Mouse (Mus musculus): ENCODE results near the gene Gsg1l. TPM values are rescaled to one million over a fixed set of nuclear protein-coding genes. Genes with fewer than 3 reads are reported as not detected.

The Gsg1l gene
- not detected in 2 replicates for polyA plus RNA-seq (2011; ENCODE audit: insufficient read depth, insufficient read length, low replicate concordance, missing spikeins)

DNA sequence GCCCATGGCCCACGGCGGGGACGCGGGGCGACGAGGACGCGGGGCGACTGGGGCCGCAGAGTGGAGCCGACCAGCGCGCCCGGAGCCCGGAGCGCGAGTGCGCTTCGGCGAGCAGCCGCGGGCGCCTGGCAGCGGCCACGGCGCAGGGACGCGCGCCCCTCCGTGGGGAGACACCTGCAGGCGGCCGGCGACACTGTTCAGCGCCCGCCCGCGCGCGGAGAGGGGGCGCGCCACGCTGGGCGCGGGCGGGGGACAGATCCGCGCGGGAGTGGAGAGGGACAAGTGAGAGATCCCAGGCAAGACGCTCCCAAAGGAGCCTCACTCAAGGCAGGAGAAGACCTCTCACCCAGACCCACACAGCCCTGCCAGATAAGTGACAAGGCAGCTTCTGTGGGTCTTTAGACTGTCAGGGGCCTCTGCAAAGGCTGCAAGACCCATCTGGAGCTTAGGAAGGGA lies at the start of gene Gsg1l:
Gene Gsg1l, minus strand, starts transcription at position 126 of the 456 bp plus-strand sequence.
- under 1% methylated on average over 49 of the region's 49 CpGs for WGBS
- Histone ChIP-seq H3K4me3 (replicated peaks; ENCODE audit: control insufficient read depth, low read depth, low read length) (no peak within 1 kb of the TSS), H3K4me1 (ENCODE audit: control insufficient read depth, insufficient read depth, low read length) (no peaks in the 10 kb centered on the region), H3K27ac (ENCODE audit: control insufficient read depth, insufficient read depth, low read depth, low read length, poor library complexity) (no peak within 1 kb of the TSS; the same call in 1 of the 2 replicates)
- TF ChIP-seq POLR2A (IDR thresholded peaks at IDR 0.05; ENCODE audit: borderline replicate concordance, control insufficient read depth, low read depth, low read length) (no peak), CTCF (IDR thresholded peaks at IDR 0.05; ENCODE audit: control insufficient read depth, insufficient read depth, low read length) (no peak)

DNA sequence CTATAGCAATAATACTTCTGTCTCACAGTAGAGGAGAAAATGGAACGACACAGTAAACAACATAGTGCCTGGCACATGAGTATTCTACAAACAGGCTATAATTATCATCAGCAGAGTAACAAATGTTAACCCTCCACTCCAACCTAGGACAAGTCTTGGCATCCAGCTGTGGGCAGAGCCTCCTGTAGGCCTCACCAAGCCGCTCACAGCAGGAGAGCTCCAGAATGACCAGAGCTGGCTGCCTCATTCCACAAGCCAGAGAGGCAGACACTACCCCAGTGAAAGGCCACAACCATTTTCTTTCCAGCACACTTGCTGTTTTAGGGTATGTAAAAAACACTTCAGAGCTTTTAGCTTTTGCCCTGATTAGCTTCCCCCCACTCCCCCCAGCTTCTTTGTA lies 45.5 kb upstream of the Gsg1l start:
- WGBS: 89% methylated on average over 2 of the region's 2 CpGs
- TF ChIP-seq CTCF (IDR thresholded peaks at IDR 0.05; ENCODE audit: control insufficient read depth, insufficient read depth, low read length) (no peak), POLR2A (IDR thresholded peaks at IDR 0.05; ENCODE audit: borderline replicate concordance, control insufficient read depth, low read depth, low read length) (no peak)
- no peak overlapping the region for H3K4me3 ChIP-seq (replicated peaks; ENCODE audit: control insufficient read depth, low read depth, low read length)
- H3K4me1 ChIP-seq (ENCODE audit: control insufficient read depth, insufficient read depth, low read length): no peaks in the 10 kb centered on the region; the same call in 1 of the 2 replicates
- H3K27ac ChIP-seq (ENCODE audit: control insufficient read depth, insufficient read depth, low read depth, low read length, poor library complexity): no peak overlapping the region

DNA sequence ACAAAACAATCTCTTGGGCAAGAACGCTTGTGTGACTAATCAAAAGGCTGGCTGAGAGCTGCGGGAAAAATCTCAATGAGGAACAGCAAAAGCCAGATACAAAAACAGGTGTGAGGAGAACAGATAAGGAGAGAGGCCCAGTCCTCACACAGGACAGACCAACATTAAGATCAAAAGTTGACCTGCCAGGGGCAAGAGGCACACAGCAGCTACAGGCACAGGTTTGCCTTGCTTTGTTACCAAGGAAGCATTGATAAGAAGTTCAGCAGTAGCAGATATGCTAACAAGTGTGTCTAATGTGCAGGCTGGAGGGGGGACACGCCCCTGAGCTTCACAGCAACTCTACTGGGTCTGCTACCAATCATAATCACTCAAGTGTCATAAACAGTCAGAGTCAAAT lies 44.3 kb upstream of the Gsg1l start:
- no peak for TF ChIP-seq POLR2A (IDR thresholded peaks at IDR 0.05; ENCODE audit: borderline replicate concordance, control insufficient read depth, low read depth, low read length)
- no peak for TF ChIP-seq CTCF (IDR thresholded peaks at IDR 0.05; ENCODE audit: control insufficient read depth, insufficient read depth, low read length)

DNA sequence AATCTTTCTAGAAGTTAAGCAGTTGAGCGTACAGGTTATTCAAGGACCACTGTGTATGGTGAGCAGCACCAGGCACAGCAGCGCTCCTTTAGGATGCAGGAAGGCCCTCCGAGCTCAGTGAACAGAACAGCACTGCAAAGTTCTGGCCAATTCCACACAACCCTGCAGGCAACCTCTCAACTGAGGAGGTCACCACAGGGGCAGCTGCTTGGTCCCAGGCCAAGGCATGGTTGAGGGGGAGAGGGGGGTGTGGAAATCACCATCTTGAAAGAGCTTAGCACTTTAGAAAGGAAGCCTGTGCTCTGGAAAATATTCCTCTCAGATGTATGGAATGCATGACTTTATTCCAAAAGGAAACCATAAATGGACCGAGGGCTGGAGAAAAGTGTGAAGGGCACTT lies 39.3 kb upstream of the Gsg1l start:
- no peak for TF ChIP-seq CTCF (IDR thresholded peaks at IDR 0.05; ENCODE audit: control insufficient read depth, insufficient read depth, low read length)
- TF ChIP-seq POLR2A (IDR thresholded peaks at IDR 0.05; ENCODE audit: borderline replicate concordance, control insufficient read depth, low read depth, low read length): no peak
- Histone ChIP-seq H3K27ac (ENCODE audit: control insufficient read depth, insufficient read depth, low read depth, low read length, poor library complexity) (no peak overlapping the region), H3K4me3 (replicated peaks; ENCODE audit: control insufficient read depth, low read depth, low read length) (no peak overlapping the region), H3K4me1 (ENCODE audit: control insufficient read depth, insufficient read depth, low read length) (peaks cover 1% of the 10 kb centered on the region)
- 89% methylated on average over 4 of the region's 4 CpGs for WGBS

More for the DNA sequence above, 44.3 kb upstream of the Gsg1l start:
- Histone ChIP-seq H3K27ac (ENCODE audit: control insufficient read depth, insufficient read depth, low read depth, low read length, poor library complexity) (no peak overlapping the region), H3K4me3 (replicated peaks; ENCODE audit: control insufficient read depth, low read depth, low read length) (no peak overlapping the region), H3K4me1 (ENCODE audit: control insufficient read depth, insufficient read depth, low read length) (no peaks in the 10 kb centered on the region; the same call in 1 of the 2 replicates)
- WGBS: 56% methylated on average over 3 of the region's 3 CpGs

GRCm38 (mm10) chr7:126119819-126120218 lies 37.6 kb upstream of the Gsg1l start:
- 85% methylated on average over 6 of the region's 6 CpGs for WGBS
- H3K27ac ChIP-seq (ENCODE audit: control insufficient read depth, insufficient read depth, low read depth, low read length, poor library complexity): no peak overlapping the region
- H3K4me3 ChIP-seq (replicated peaks; ENCODE audit: control insufficient read depth, low read depth, low read length): no peak overlapping the region
- TF ChIP-seq CTCF (IDR thresholded peaks at IDR 0.05; ENCODE audit: control insufficient read depth, insufficient read depth, low read length) (no peak), POLR2A (IDR thresholded peaks at IDR 0.05; ENCODE audit: borderline replicate concordance, control insufficient read depth, low read depth, low read length) (no peak)
- peaks cover 1% of the 10 kb centered on the region for H3K4me1 ChIP-seq (ENCODE audit: control insufficient read depth, insufficient read depth, low read length)

DNA sequence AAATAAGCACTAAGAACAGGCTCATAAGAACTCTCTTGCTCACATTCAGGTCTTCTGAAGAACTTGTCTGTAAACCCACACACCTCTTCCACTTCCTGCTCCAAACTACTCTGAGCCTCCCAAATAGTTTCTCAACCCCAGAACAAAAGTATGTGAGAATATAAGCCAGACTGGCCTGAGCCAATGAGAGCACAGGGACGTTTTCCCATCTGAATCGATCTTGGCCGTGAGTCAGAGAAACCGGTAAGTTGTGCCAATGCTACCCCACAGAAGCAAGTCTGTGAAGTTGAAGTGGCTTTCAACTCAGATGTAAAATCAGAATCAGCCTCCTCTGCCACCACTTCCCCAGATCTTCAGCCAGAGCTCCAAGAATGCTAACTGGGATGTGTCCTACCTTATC lies 31.1 kb upstream of the Gsg1l start:
- TF ChIP-seq POLR2A (IDR thresholded peaks at IDR 0.05; ENCODE audit: borderline replicate concordance, control insufficient read depth, low read depth, low read length) (no peak), CTCF (IDR thresholded peaks at IDR 0.05; ENCODE audit: control insufficient read depth, insufficient read depth, low read length) (no peak)
- Histone ChIP-seq H3K4me1 (ENCODE audit: control insufficient read depth, insufficient read depth, low read length) (peaks cover 1% of the 10 kb centered on the region), H3K27ac (ENCODE audit: control insufficient read depth, insufficient read depth, low read depth, low read length, poor library complexity) (no peak overlapping the region), H3K4me3 (replicated peaks; ENCODE audit: control insufficient read depth, low read depth, low read length) (no peak overlapping the region)
- WGBS: 88% methylated on average over 4 of the region's 4 CpGs

DNA sequence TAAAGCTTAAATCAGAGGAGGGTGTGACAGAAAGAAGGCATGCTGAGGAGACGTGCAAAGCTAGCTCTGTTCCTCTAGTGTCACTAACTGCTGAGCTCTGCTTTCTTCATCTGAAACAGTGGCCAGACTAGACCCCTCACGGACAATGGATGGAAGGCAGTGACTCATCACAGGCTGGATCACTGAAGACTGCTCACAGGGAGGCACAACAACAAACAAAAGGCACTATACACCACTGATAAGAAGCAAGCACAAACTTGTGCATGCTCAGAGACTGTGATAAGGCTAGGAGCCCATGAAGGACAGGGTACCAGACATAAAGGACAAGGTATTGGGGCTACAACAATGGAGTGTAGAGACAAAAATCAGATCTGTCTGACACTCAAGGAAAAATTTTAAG lies 29.0 kb upstream of the Gsg1l start:
- no peak for TF ChIP-seq POLR2A (IDR thresholded peaks at IDR 0.05; ENCODE audit: borderline replicate concordance, control insufficient read depth, low read depth, low read length)
- no peak for TF ChIP-seq CTCF (IDR thresholded peaks at IDR 0.05; ENCODE audit: control insufficient read depth, insufficient read depth, low read length)
- H3K27ac ChIP-seq (ENCODE audit: control insufficient read depth, insufficient read depth, low read depth, low read length, poor library complexity): no peak overlapping the region

DNA sequence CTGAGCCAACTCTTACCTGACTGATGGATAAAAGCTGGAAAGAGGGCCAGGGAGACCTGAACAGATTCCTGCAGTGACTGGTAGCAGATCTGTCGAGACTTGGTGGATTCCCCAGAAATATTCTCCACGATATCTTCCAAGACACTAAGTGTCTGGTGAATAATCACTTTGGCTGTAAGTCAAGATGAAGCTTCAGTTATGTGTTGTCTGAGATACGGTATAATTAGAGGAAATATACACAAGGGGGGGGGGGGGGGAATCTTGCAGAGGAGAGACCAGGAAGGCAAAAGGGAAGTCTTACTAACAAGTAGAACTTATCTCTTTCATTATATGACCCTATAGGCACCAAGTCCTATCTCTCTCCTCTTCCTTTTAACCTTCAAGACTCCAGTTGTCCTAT lies 27.7 kb upstream of the Gsg1l start:
- 49% methylated on average over 3 of the region's 3 CpGs for WGBS
- H3K4me3 ChIP-seq (replicated peaks; ENCODE audit: control insufficient read depth, low read depth, low read length): no peak overlapping the region
- TF ChIP-seq POLR2A (IDR thresholded peaks at IDR 0.05; ENCODE audit: borderline replicate concordance, control insufficient read depth, low read depth, low read length) (no peak), CTCF (IDR thresholded peaks at IDR 0.05; ENCODE audit: control insufficient read depth, insufficient read depth, low read length) (no peak)

More for the DNA sequence above, 29.0 kb upstream of the Gsg1l start:
- no peaks in the 10 kb centered on the region for H3K4me1 ChIP-seq (ENCODE audit: control insufficient read depth, insufficient read depth, low read length)
- H3K4me3 ChIP-seq (replicated peaks; ENCODE audit: control insufficient read depth, low read depth, low read length): no peak overlapping the region
- 76% methylated on average over 2 of the region's 2 CpGs for WGBS

DNA sequence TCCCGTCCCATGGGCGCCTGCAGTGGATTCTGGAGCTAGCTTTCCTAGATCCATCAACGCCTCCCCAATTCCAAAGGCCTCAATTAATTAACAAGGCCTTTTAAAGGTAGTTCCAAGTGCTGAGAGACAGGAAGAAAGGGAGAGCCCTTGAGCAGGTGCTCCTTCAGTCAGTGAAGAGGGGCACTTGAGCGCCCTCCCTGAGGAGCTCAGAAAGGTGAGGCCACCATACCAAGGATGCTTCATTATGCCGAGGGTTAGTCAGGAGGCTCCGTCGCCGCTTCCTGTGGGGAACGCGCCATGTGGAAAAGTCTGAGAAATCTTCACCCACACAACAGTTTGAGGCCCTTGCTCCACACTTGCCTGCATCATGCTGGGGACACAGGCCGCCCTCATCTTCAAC lies 18.2 kb upstream of the Gsg1l start:
- no peak overlapping the region for H3K27ac ChIP-seq (ENCODE audit: control insufficient read depth, insufficient read depth, low read depth, low read length, poor library complexity)
- no peaks in the 10 kb centered on the region for H3K4me1 ChIP-seq (ENCODE audit: control insufficient read depth, insufficient read depth, low read length)
- no peak overlapping the region for H3K4me3 ChIP-seq (replicated peaks; ENCODE audit: control insufficient read depth, low read depth, low read length)
- 91% methylated on average over 11 of the region's 11 CpGs for WGBS
- TF ChIP-seq CTCF (IDR thresholded peaks at IDR 0.05; ENCODE audit: control insufficient read depth, insufficient read depth, low read length): no peak
- no peak for TF ChIP-seq POLR2A (IDR thresholded peaks at IDR 0.05; ENCODE audit: borderline replicate concordance, control insufficient read depth, low read depth, low read length)

More for the DNA sequence above, 27.7 kb upstream of the Gsg1l start:
- no peak overlapping the region for H3K27ac ChIP-seq (ENCODE audit: control insufficient read depth, insufficient read depth, low read depth, low read length, poor library complexity)
- no peaks in the 10 kb centered on the region for H3K4me1 ChIP-seq (ENCODE audit: control insufficient read depth, insufficient read depth, low read length)
